Mouse (Mus musculus): ENCODE data around the gene BC051142.
A peak's percentile ranks its signal among the peaks of the same experiment; 100 is the strongest.
"Not testable (repeated sequence)": the region's sequence is repeated elsewhere in the genome, so short reads cannot be mapped to it uniquely, and the experiment has no call there.

BC051142 gene

GRCm38 (mm10) chr17:34398058-34398710, 436 bp upstream of the BC051142 start:
- peak; percentile 60 to 81 for DNase-seq (ENCODE audit: low read depth in 2 of 2, low spot score in 2 of 2)

- no peak for DNase-seq (ENCODE audit: low read depth in 2 of 2, low spot score in 2 of 2)
Measured at GRCm38 (mm10) chr17:34399394-34399715, 735 bp downstream of the BC051142 start.

GRCm38 (mm10) chr17:34411117-34411516, 12.5 kb downstream of the BC051142 start:
- peak; percentile 73 to 78 for DNase-seq (ENCODE audit: low read depth in 2 of 2, low spot score in 2 of 2)

GRCm38 (mm10) chr17:34420014-34420413, 21.4 kb downstream of the BC051142 start:
- DNase-seq (ENCODE audit: low read depth in 2 of 2, low spot score in 2 of 2): no peak

GRCm38 (mm10) chr17:34427597-34427996, 29.0 kb downstream of the BC051142 start:
- no peak for DNase-seq (ENCODE audit: low read depth in 2 of 2, low spot score in 2 of 2)

- DNase-seq (ENCODE audit: low read depth in 2 of 2, low spot score in 2 of 2): no peak
Measured at GRCm38 (mm10) chr17:34437120-34437519, 38.5 kb downstream of the BC051142 start.

GRCm38 (mm10) chr17:34437606-34438005, 39.0 kb downstream of the BC051142 start:
- no peak for DNase-seq (ENCODE audit: low read depth in 2 of 2, low spot score in 2 of 2)

- no peak for DNase-seq (ENCODE audit: low read depth in 2 of 2, low spot score in 2 of 2)
Measured at GRCm38 (mm10) chr17:34438588-34438987, 40.0 kb downstream of the BC051142 start.

GRCm38 (mm10) chr17:34439795-34440194, 41.2 kb downstream of the BC051142 start:
- DNase-seq (ENCODE audit: low read depth in 2 of 2, low spot score in 2 of 2): no peak

- DNase-seq (ENCODE audit: low read depth in 2 of 2, low spot score in 2 of 2): no peak
Measured at GRCm38 (mm10) chr17:34441990-34442389, 43.4 kb downstream of the BC051142 start.

GRCm38 (mm10) chr17:34448473-34449041, 49.9 kb downstream of the BC051142 start:
- DNase-seq (ENCODE audit: low read depth in 2 of 2, low spot score in 2 of 2): no peak

GRCm38 (mm10) chr17:34457668-34458067, 59.0 kb downstream of the BC051142 start:
- no peak for DNase-seq (ENCODE audit: low read depth in 2 of 2, low spot score in 2 of 2)

GRCm38 (mm10) chr17:34459255-34459654, 60.6 kb downstream of the BC051142 start:
- DNase-seq (ENCODE audit: low read depth in 2 of 2, low spot score in 2 of 2): no peak

GRCm38 (mm10) chr17:34465906-34466305, 67.3 kb downstream of the BC051142 start:
- not testable (repeated sequence) for DNase-seq (ENCODE audit: low read depth in 2 of 2, low spot score in 2 of 2)

- no peak for DNase-seq (ENCODE audit: low read depth in 2 of 2, low spot score in 2 of 2)
Measured at GRCm38 (mm10) chr17:34470491-34470890, 71.9 kb downstream of the BC051142 start.

GRCm38 (mm10) chr17:34475060-34475459, 76.4 kb downstream of the BC051142 start:
- no peak for DNase-seq (ENCODE audit: low read depth in 2 of 2, low spot score in 2 of 2)

- DNase-seq (ENCODE audit: low read depth in 2 of 2, low spot score in 2 of 2): no peak
Measured at GRCm38 (mm10) chr17:34476427-34476826, 77.8 kb downstream of the BC051142 start.

GRCm38 (mm10) chr17:34477238-34478013, 78.8 kb downstream of the BC051142 start, which contains the start of gene Btnl4:
Gene Btnl4 (minus strand): TSS chr17:34477318.
- DNase-seq (ENCODE audit: low read depth in 2 of 2, low spot score in 2 of 2): not testable (repeated sequence)

- no peak for DNase-seq (ENCODE audit: low read depth in 2 of 2, low spot score in 2 of 2)
Measured at GRCm38 (mm10) chr17:34492796-34493195, 94.2 kb downstream of the BC051142 start.

GRCm38 (mm10) chr17:34495156-34495555, 96.5 kb downstream of the BC051142 start:
- DNase-seq (ENCODE audit: low read depth in 2 of 2, low spot score in 2 of 2): not testable (repeated sequence)

- DNase-seq (ENCODE audit: low read depth in 2 of 2, low spot score in 2 of 2): no peak
Measured at GRCm38 (mm10) chr17:34496539-34496938, 97.9 kb downstream of the BC051142 start.

- not testable (repeated sequence) for DNase-seq (ENCODE audit: low read depth in 2 of 2, low spot score in 2 of 2)
Measured at GRCm38 (mm10) chr17:34497319-34497718, 98.7 kb downstream of the BC051142 start.
